Mouse (Mus musculus) heart, postnatal 0 days (tissue): ENCODE measurements at regions not wholly inside any gene's neighbourhood (a gene's known extent, or its start where the extent isn't known, plus 50 kb on each side); places are given as distances from the start of the nearest gene placed in this dataset.

Experiments used
- CTCF ChIP-seq: IDR thresholded peaks from 2 replicates; pipeline ENCODE4 v1.5.1; 2016; ENCODE audit warnings: antibody characterized with exemption, control low read depth, low read depth
- EP300 ChIP-seq: IDR thresholded peaks from 2 replicates; pipeline ENCODE4 v1.6.1; 2016; ENCODE audit warnings: antibody characterized with exemption, low read depth

- TF ChIP-seq CTCF: peak; percentile 50
- TF ChIP-seq EP300: no peak
These were observed 173.2 kb downstream of the Phf3 start for GRCm38 (mm10) chr1:30700399-30701081.
